Mouse (Mus musculus) thymus, postnatal 4 days (tissue): Measurements from ENCODE around the gene Iba57.
"Not testable (repeated sequence)": the region's sequence is repeated elsewhere in the genome, so short reads cannot be mapped to it uniquely, and the experiment has no call there.

Source experiments
- DNase-seq: peaks from one replicate; pipeline ENCODE4 v3.0.0; 2021

Iba57 gene

GRCm38 (mm10) chr11:59163255-59164236 lies at the start of gene Iba57:
Gene Iba57, minus strand, starts transcription at chr11:59163739.
- peak; percentile 97 for DNase-seq

GRCm38 (mm10) chr11:59212892-59213494 lies 49.5 kb upstream of the Iba57 start:
- no peak for DNase-seq

GRCm38 (mm10) chr11:59212320-59212719 lies 48.8 kb upstream of the Iba57 start:
- peak; percentile 50 for DNase-seq

- DNase-seq: not testable (repeated sequence)
Measured at GRCm38 (mm10) chr11:59211561-59211960, 48.0 kb upstream of the Iba57 start.

GRCm38 (mm10) chr11:59210020-59210419 lies 46.5 kb upstream of the Iba57 start:
- DNase-seq: no peak

GRCm38 (mm10) chr11:59209580-59209979 lies 46.0 kb upstream of the Iba57 start:
- DNase-seq: no peak

- peak; percentile 64 for DNase-seq
Measured at GRCm38 (mm10) chr11:59209003-59209441, 45.5 kb upstream of the Iba57 start.

GRCm38 (mm10) chr11:59208153-59208831 lies 44.8 kb upstream of the Iba57 start, which contains the start of gene 2310033P09Rik:
Gene 2310033P09Rik, plus strand, starts transcription at chr11:59208321.
- DNase-seq: peak; percentile 94

GRCm38 (mm10) chr11:59202081-59202995 lies 38.8 kb upstream of the Iba57 start, which contains the start of gene Mrpl55:
Gene Mrpl55, plus strand, starts transcription at chr11:59202486.
- peak; percentile 98 for DNase-seq

- no peak for DNase-seq
Measured at GRCm38 (mm10) chr11:59201216-59202002, 37.9 kb upstream of the Iba57 start.

GRCm38 (mm10) chr11:59196230-59196629 lies 32.7 kb upstream of the Iba57 start:
- DNase-seq: no peak

- DNase-seq: no peak
Measured at GRCm38 (mm10) chr11:59192059-59192386, 28.5 kb upstream of the Iba57 start, which contains the start of gene Guk1. Gene Guk1, minus strand, starts transcription at chr11:59192212.

GRCm38 (mm10) chr11:59191231-59192058 lies 27.9 kb upstream of the Iba57 start:
- DNase-seq: peak; percentile 90

GRCm38 (mm10) chr11:59187706-59188105 lies 24.2 kb upstream of the Iba57 start:
- DNase-seq: no peak

- no peak for DNase-seq
Measured at GRCm38 (mm10) chr11:59185490-59185889, 22.0 kb upstream of the Iba57 start.

- peak; percentile 58 for DNase-seq
Measured at GRCm38 (mm10) chr11:59183821-59184220, 20.3 kb upstream of the Iba57 start.

- peak; percentile 9 for DNase-seq
Measured at GRCm38 (mm10) chr11:59182864-59183331, 19.4 kb upstream of the Iba57 start, which contains the start of gene Gjc2. Gene Gjc2, minus strand, starts transcription at chr11:59183213.

GRCm38 (mm10) chr11:59176921-59177320 lies 13.4 kb upstream of the Iba57 start:
- no peak for DNase-seq

- no peak for DNase-seq
Measured at GRCm38 (mm10) chr11:59176475-59176874, 12.9 kb upstream of the Iba57 start.
